Mouse (Mus musculus): ENCODE measurements at regions not wholly inside any gene's neighbourhood (a gene's known extent, or its start where the extent isn't known, plus 50 kb on each side); places are given as distances from the start of the nearest gene placed in this dataset.

GRCm38 (mm10) chr8:56233816-56234215 is 60.6 kb upstream of the Hpgd start:
- in situ Hi-C loops (cut with MboI; ENCODE audit: low sequenced_read_pairs in 2 of 2, unreplicated experiment in 2 of 2): no loop called here
- H3K9ac ChIP-seq (ENCODE audit: insufficient read depth, low read depth, low read length, poor library complexity, severe bottlenecking): no peak overlapping the region
- H3K27ac ChIP-seq (ENCODE audit: insufficient read depth, low read depth, low read length, poor library complexity, severe bottlenecking): no peak overlapping the region
- no peak overlapping the region for H3K4me3 ChIP-seq (ENCODE audit: insufficient read depth in 1 of 2, low read depth in 1 of 2, low read length in 2 of 2, poor library complexity in 1 of 2, severe bottlenecking in 1 of 2)
- H3K36me3 ChIP-seq (ENCODE audit: control insufficient read depth, insufficient read depth, low read length, poor library complexity, severe bottlenecking): no peaks in the 10 kb centered on the region
- no peaks in the 10 kb centered on the region for H3K9me3 ChIP-seq (ENCODE audit: control insufficient read depth, insufficient read depth, low read depth, low read length)
- peaks cover 0 to 2% of the 10 kb centered on the region in 2 experiments; a peak in 2 of 4 replicates for H3K4me1 ChIP-seq (ENCODE audit: control insufficient read depth in 2 of 2, insufficient read depth in 2 of 2, low read length in 2 of 2, poor library complexity in 1 of 2)
- no peak for DNase-seq (ENCODE audit: low read depth, low spot score)
- no peak for TF ChIP-seq MAFK (IDR thresholded peaks at IDR 0.05; ENCODE audit: insufficient read depth, low read depth, low read length)
- TF ChIP-seq HCFC1 (IDR thresholded peaks at IDR 0.05; ENCODE audit: borderline replicate concordance, insufficient read depth, low read length): no peak
- TF ChIP-seq ZC3H11A (IDR thresholded peaks at IDR 0.05; ENCODE audit: borderline replicate concordance, low read depth, low read length): no peak
- TF ChIP-seq ZNF384 (IDR thresholded peaks at IDR 0.05; ENCODE audit: low read depth, low read length): no peak
- TF ChIP-seq CHD2 (IDR thresholded peaks at IDR 0.05; ENCODE audit: low read depth, low read length): no peak

DNA sequence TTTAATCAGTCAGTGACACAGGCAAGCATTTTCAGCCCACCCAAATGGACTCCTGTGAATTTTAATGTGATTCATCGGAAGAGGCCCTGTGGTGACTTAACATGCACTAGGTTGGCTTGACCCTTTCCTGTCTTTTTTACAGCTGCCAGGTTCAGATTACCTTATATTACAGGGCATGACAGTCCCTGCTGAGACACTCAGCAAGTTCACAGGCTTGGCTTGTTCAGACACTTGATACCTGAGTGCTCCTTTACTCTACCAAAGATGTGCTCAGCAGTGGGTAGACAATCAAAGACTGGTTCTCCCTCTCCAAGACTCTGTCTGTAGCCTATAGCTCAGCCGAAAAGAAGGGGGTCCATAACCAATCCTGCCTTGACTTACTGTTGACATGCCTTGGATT is 60.1 kb upstream of the Hpgd start:
- no peaks in the 10 kb centered on the region for H3K36me3 ChIP-seq (ENCODE audit: control insufficient read depth, insufficient read depth, low read length, poor library complexity, severe bottlenecking)
- peaks cover 0 to 2% of the 10 kb centered on the region in 2 experiments; a peak in 2 of 4 replicates for H3K4me1 ChIP-seq (ENCODE audit: control insufficient read depth in 2 of 2, insufficient read depth in 2 of 2, low read length in 2 of 2, poor library complexity in 1 of 2)
- H3K9me3 ChIP-seq (ENCODE audit: control insufficient read depth, insufficient read depth, low read depth, low read length): no peaks in the 10 kb centered on the region
- no peak overlapping the region for H3K9ac ChIP-seq (ENCODE audit: insufficient read depth, low read depth, low read length, poor library complexity, severe bottlenecking)
- H3K4me3 ChIP-seq (ENCODE audit: insufficient read depth in 1 of 2, low read depth in 1 of 2, low read length in 2 of 2, poor library complexity in 1 of 2, severe bottlenecking in 1 of 2): no peak overlapping the region
- TF ChIP-seq HCFC1 (IDR thresholded peaks at IDR 0.05; ENCODE audit: borderline replicate concordance, insufficient read depth, low read length): no peak
- TF ChIP-seq ZNF384 (IDR thresholded peaks at IDR 0.05; ENCODE audit: low read depth, low read length): no peak
- no peak for TF ChIP-seq MAFK (IDR thresholded peaks at IDR 0.05; ENCODE audit: insufficient read depth, low read depth, low read length)
- TF ChIP-seq ZC3H11A (IDR thresholded peaks at IDR 0.05; ENCODE audit: borderline replicate concordance, low read depth, low read length): no peak
- TF ChIP-seq CHD2 (IDR thresholded peaks at IDR 0.05; ENCODE audit: low read depth, low read length): no peak
- no peak for DNase-seq (ENCODE audit: low read depth, low spot score)
- in situ Hi-C loops (cut with MboI; ENCODE audit: low sequenced_read_pairs in 2 of 2, unreplicated experiment in 2 of 2): no loop called here
- H3K27ac ChIP-seq (ENCODE audit: insufficient read depth, low read depth, low read length, poor library complexity, severe bottlenecking): no peak overlapping the region

DNA sequence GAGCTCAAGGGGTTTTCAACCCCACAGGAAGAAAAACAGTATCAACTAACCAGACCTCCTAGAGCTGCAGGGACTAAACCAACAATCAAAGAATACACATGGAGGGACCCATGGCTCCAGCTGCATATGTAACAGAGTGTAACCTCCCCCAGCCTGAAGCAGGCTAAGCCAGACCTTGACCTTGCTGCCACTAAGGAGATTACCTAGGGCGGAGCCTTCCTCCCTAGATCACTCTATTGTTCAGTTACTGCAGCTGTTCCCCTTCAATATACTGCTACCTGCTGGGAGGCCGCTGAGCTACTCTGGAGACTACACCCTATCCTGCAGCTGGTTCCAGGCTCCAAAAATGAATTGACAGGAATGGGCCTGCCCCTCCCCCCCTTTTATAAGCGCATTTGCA is 51.1 kb upstream of the Hpgd start:
- peak overlapping the region; percentile 66; the same call in 1 of the 2 replicates for H3K27ac ChIP-seq (ENCODE audit: insufficient read depth, low read depth, low read length, poor library complexity, severe bottlenecking)
- TF ChIP-seq CHD2 (IDR thresholded peaks at IDR 0.05; ENCODE audit: low read depth, low read length) (no peak), ZNF384 (IDR thresholded peaks at IDR 0.05; ENCODE audit: low read depth, low read length) (no peak), MAFK (IDR thresholded peaks at IDR 0.05; ENCODE audit: insufficient read depth, low read depth, low read length) (no peak), ZC3H11A (IDR thresholded peaks at IDR 0.05; ENCODE audit: borderline replicate concordance, low read depth, low read length) (no peak), HCFC1 (IDR thresholded peaks at IDR 0.05; ENCODE audit: borderline replicate concordance, insufficient read depth, low read length) (no peak)
- no peak overlapping the region for H3K9ac ChIP-seq (ENCODE audit: insufficient read depth, low read depth, low read length, poor library complexity, severe bottlenecking)
- H3K36me3 ChIP-seq (ENCODE audit: control insufficient read depth, insufficient read depth, low read length, poor library complexity, severe bottlenecking): no peaks in the 10 kb centered on the region
- no peak for DNase-seq (ENCODE audit: low read depth, low spot score)
- H3K9me3 ChIP-seq (ENCODE audit: control insufficient read depth, insufficient read depth, low read depth, low read length): peaks cover 7% of the 10 kb centered on the region; the same call in 1 of the 2 replicates
- no peak overlapping the region for H3K4me3 ChIP-seq (ENCODE audit: insufficient read depth in 1 of 2, low read depth in 1 of 2, low read length in 2 of 2, poor library complexity in 1 of 2, severe bottlenecking in 1 of 2)
- H3K4me1 ChIP-seq (ENCODE audit: control insufficient read depth in 2 of 2, insufficient read depth in 2 of 2, low read length in 2 of 2, poor library complexity in 1 of 2): no peaks in the 10 kb centered on the region
- in situ Hi-C loops (cut with MboI; ENCODE audit: low sequenced_read_pairs in 2 of 2, unreplicated experiment in 2 of 2): no loop called here

Measured in ES-E14 (cell line).